Mouse (Mus musculus): Measurements from ENCODE around the gene D130043K22Rik. TPM values are rescaled to one million over a fixed set of nuclear protein-coding genes. Genes with fewer than 3 reads are reported as not detected.
"Not testable (repeated sequence)": the region's sequence is repeated elsewhere in the genome, so short reads cannot be mapped to it uniquely, and the experiment has no call there.

The D130043K22Rik gene
- total RNA-seq, 1 experiment: 0.31 TPM

GRCm38 (mm10) chr13:24832811-24833155, 12.2 kb upstream of the D130043K22Rik start:
- H3K27ac ChIP-seq (ENCODE audit: insufficient read depth, low read depth, low read length, poor library complexity, severe bottlenecking): no peak overlapping the region
- DNase-seq (ENCODE audit: low read depth, low spot score): no peak
- in situ Hi-C loops (cut with MboI; ENCODE audit: low sequenced_read_pairs in 2 of 2, unreplicated experiment in 2 of 2): no loop called here
- H3K36me3 ChIP-seq (ENCODE audit: control insufficient read depth, insufficient read depth, low read length, poor library complexity, severe bottlenecking): peaks cover 2% of the 10 kb centered on the region
- H3K9me3 ChIP-seq (ENCODE audit: control insufficient read depth, insufficient read depth, low read depth, low read length): no peaks in the 10 kb centered on the region
- H3K4me1 ChIP-seq (ENCODE audit: control insufficient read depth in 2 of 2, insufficient read depth in 2 of 2, low read length in 2 of 2, poor library complexity in 1 of 2): peaks cover 3 to 7% of the 10 kb centered on the region in 2 experiments; a peak in 3 of 4 replicates
- TF ChIP-seq ZNF384 (IDR thresholded peaks at IDR 0.05; ENCODE audit: low read depth, low read length) (no peak), HCFC1 (IDR thresholded peaks at IDR 0.05; ENCODE audit: borderline replicate concordance, insufficient read depth, low read length) (no peak), ZC3H11A (IDR thresholded peaks at IDR 0.05; ENCODE audit: borderline replicate concordance, low read depth, low read length) (no peak), CHD2 (IDR thresholded peaks at IDR 0.05; ENCODE audit: low read depth, low read length) (no peak), MAFK (IDR thresholded peaks at IDR 0.05; ENCODE audit: insufficient read depth, low read depth, low read length) (no peak)
- peak overlapping the region; percentile 74 to 87 for H3K4me3 ChIP-seq (ENCODE audit: insufficient read depth in 1 of 2, low read depth in 1 of 2, low read length in 2 of 2, poor library complexity in 1 of 2, severe bottlenecking in 1 of 2)
- H3K9ac ChIP-seq (ENCODE audit: insufficient read depth, low read depth, low read length, poor library complexity, severe bottlenecking): peak overlapping the region; percentile 98; the same call in 1 of the 2 replicates

GRCm38 (mm10) chr13:24837765-24838164, 7.2 kb upstream of the D130043K22Rik start:
- H3K36me3 ChIP-seq (ENCODE audit: control insufficient read depth, insufficient read depth, low read length, poor library complexity, severe bottlenecking); H3K4me3 ChIP-seq (ENCODE audit: insufficient read depth in 1 of 2, low read depth in 1 of 2, low read length in 2 of 2, poor library complexity in 1 of 2, severe bottlenecking in 1 of 2); H3K27ac ChIP-seq (ENCODE audit: insufficient read depth, low read depth, low read length, poor library complexity, severe bottlenecking); in situ Hi-C loops (cut with MboI; ENCODE audit: low sequenced_read_pairs in 2 of 2, unreplicated experiment in 2 of 2); H3K9me3 ChIP-seq (ENCODE audit: control insufficient read depth, insufficient read depth, low read depth, low read length); H3K9ac ChIP-seq (ENCODE audit: insufficient read depth, low read depth, low read length, poor library complexity, severe bottlenecking); DNase-seq (ENCODE audit: low read depth, low spot score): not testable (repeated sequence)
- peaks cover 3 to 12% of the 10 kb centered on the region in 2 experiments; a peak in 3 of 4 replicates for H3K4me1 ChIP-seq (ENCODE audit: control insufficient read depth in 2 of 2, insufficient read depth in 2 of 2, low read length in 2 of 2, poor library complexity in 1 of 2)

GRCm38 (mm10) chr13:24839831-24840230, 5.1 kb upstream of the D130043K22Rik start:
- in situ Hi-C loops (cut with MboI; ENCODE audit: low sequenced_read_pairs in 2 of 2, unreplicated experiment in 2 of 2): no loop called here
- no peak overlapping the region for H3K27ac ChIP-seq (ENCODE audit: insufficient read depth, low read depth, low read length, poor library complexity, severe bottlenecking)
- no peak for DNase-seq (ENCODE audit: low read depth, low spot score)
- H3K9me3 ChIP-seq (ENCODE audit: control insufficient read depth, insufficient read depth, low read depth, low read length): no peaks in the 10 kb centered on the region
- no peak for TF ChIP-seq ZNF384 (IDR thresholded peaks at IDR 0.05; ENCODE audit: low read depth, low read length)
- no peak for TF ChIP-seq HCFC1 (IDR thresholded peaks at IDR 0.05; ENCODE audit: borderline replicate concordance, insufficient read depth, low read length)
- TF ChIP-seq ZC3H11A (IDR thresholded peaks at IDR 0.05; ENCODE audit: borderline replicate concordance, low read depth, low read length): no peak
- TF ChIP-seq CHD2 (IDR thresholded peaks at IDR 0.05; ENCODE audit: low read depth, low read length): no peak
- no peak for TF ChIP-seq MAFK (IDR thresholded peaks at IDR 0.05; ENCODE audit: insufficient read depth, low read depth, low read length)
- H3K4me1 ChIP-seq (ENCODE audit: control insufficient read depth in 2 of 2, insufficient read depth in 2 of 2, low read length in 2 of 2, poor library complexity in 1 of 2): peaks cover 3 to 8% of the 10 kb centered on the region in 2 experiments; a peak in 2 of 4 replicates
- H3K36me3 ChIP-seq (ENCODE audit: control insufficient read depth, insufficient read depth, low read length, poor library complexity, severe bottlenecking): peaks cover 7% of the 10 kb centered on the region
- no peak overlapping the region for H3K4me3 ChIP-seq (ENCODE audit: insufficient read depth in 1 of 2, low read depth in 1 of 2, low read length in 2 of 2, poor library complexity in 1 of 2, severe bottlenecking in 1 of 2)
- no peak overlapping the region for H3K9ac ChIP-seq (ENCODE audit: insufficient read depth, low read depth, low read length, poor library complexity, severe bottlenecking)

- in situ Hi-C loops (cut with MboI; ENCODE audit: low sequenced_read_pairs in 2 of 2, unreplicated experiment in 2 of 2): no loop called here
- Histone ChIP-seq H3K36me3 (ENCODE audit: control insufficient read depth, insufficient read depth, low read length, poor library complexity, severe bottlenecking) (peaks cover 5% of the 10 kb centered on the region), H3K27ac (ENCODE audit: insufficient read depth, low read depth, low read length, poor library complexity, severe bottlenecking) (no peak overlapping the region), H3K4me3 (ENCODE audit: insufficient read depth in 1 of 2, low read depth in 1 of 2, low read length in 2 of 2, poor library complexity in 1 of 2, severe bottlenecking in 1 of 2) (no peak overlapping the region), H3K4me1 (ENCODE audit: control insufficient read depth in 2 of 2, insufficient read depth in 2 of 2, low read length in 2 of 2, poor library complexity in 1 of 2) (peaks cover 3 to 7% of the 10 kb centered on the region in 2 experiments; a peak in 2 of 4 replicates), H3K9ac (ENCODE audit: insufficient read depth, low read depth, low read length, poor library complexity, severe bottlenecking) (no peak overlapping the region), H3K9me3 (ENCODE audit: control insufficient read depth, insufficient read depth, low read depth, low read length) (no peaks in the 10 kb centered on the region)
- TF ChIP-seq ZNF384 (IDR thresholded peaks at IDR 0.05; ENCODE audit: low read depth, low read length): no peak
- no peak for TF ChIP-seq MAFK (IDR thresholded peaks at IDR 0.05; ENCODE audit: insufficient read depth, low read depth, low read length)
- no peak for TF ChIP-seq ZC3H11A (IDR thresholded peaks at IDR 0.05; ENCODE audit: borderline replicate concordance, low read depth, low read length)
- TF ChIP-seq HCFC1 (IDR thresholded peaks at IDR 0.05; ENCODE audit: borderline replicate concordance, insufficient read depth, low read length): no peak
- TF ChIP-seq CHD2 (IDR thresholded peaks at IDR 0.05; ENCODE audit: low read depth, low read length): no peak
- DNase-seq (ENCODE audit: low read depth, low spot score): no peak
Measured at GRCm38 (mm10) chr13:24841702-24842101, 3.2 kb upstream of the D130043K22Rik start.

- no peak for TF ChIP-seq ZC3H11A (IDR thresholded peaks at IDR 0.05; ENCODE audit: borderline replicate concordance, low read depth, low read length)
- TF ChIP-seq ZNF384 (IDR thresholded peaks at IDR 0.05; ENCODE audit: low read depth, low read length): no peak
- no peak for TF ChIP-seq CHD2 (IDR thresholded peaks at IDR 0.05; ENCODE audit: low read depth, low read length)
- no peak for TF ChIP-seq HCFC1 (IDR thresholded peaks at IDR 0.05; ENCODE audit: borderline replicate concordance, insufficient read depth, low read length)
- TF ChIP-seq MAFK (IDR thresholded peaks at IDR 0.05; ENCODE audit: insufficient read depth, low read depth, low read length): no peak
- Histone ChIP-seq H3K36me3 (ENCODE audit: control insufficient read depth, insufficient read depth, low read length, poor library complexity, severe bottlenecking) (no peaks in the 10 kb centered on the region), H3K4me3 (ENCODE audit: insufficient read depth in 1 of 2, low read depth in 1 of 2, low read length in 2 of 2, poor library complexity in 1 of 2, severe bottlenecking in 1 of 2) (no peak overlapping the region), H3K4me1 (ENCODE audit: control insufficient read depth in 2 of 2, insufficient read depth in 2 of 2, low read length in 2 of 2, poor library complexity in 1 of 2) (no peaks in the 10 kb centered on the region), H3K27ac (ENCODE audit: insufficient read depth, low read depth, low read length, poor library complexity, severe bottlenecking) (no peak overlapping the region), H3K9ac (ENCODE audit: insufficient read depth, low read depth, low read length, poor library complexity, severe bottlenecking) (no peak overlapping the region), H3K9me3 (ENCODE audit: control insufficient read depth, insufficient read depth, low read depth, low read length) (no peaks in the 10 kb centered on the region)
- DNase-seq (ENCODE audit: low read depth, low spot score): no peak
- in situ Hi-C loops (cut with MboI; ENCODE audit: low sequenced_read_pairs in 2 of 2, unreplicated experiment in 2 of 2): no loop called here
Measured at GRCm38 (mm10) chr13:24849318-24849717, 4.4 kb downstream of the D130043K22Rik start.
